Mouse (Mus musculus) bone marrow, adult 2 months (tissue): ENCODE results near the gene Pdzk1. TPM values are rescaled to one million over a fixed set of nuclear protein-coding genes. Genes with fewer than 3 reads are reported as not detected.

Source experiments
- H3K27ac ChIP-seq: fragments of 200-500 bp; 2 replicates; pipeline ENCODE4 v1.5.1; 2012; ENCODE audit warnings: low read depth, mild to moderate bottlenecking, control low read depth, inconsistent platforms, low read length; ENCODE audit not compliant: control insufficient read depth, poor library complexity, insufficient read depth
- H3K4me1 ChIP-seq: fragments of 200-500 bp; 2 replicates; pipeline ENCODE4 v1.6.1; 2011; ENCODE audit warnings: low read length; ENCODE audit not compliant: control insufficient read depth, insufficient read depth
- H3K4me3 ChIP-seq: fragments of 200-500 bp; replicated peaks from 2 replicates; pipeline ENCODE3; 2011; ENCODE audit warnings: mild to moderate bottlenecking, low read depth, low read length, control low read depth; ENCODE audit not compliant: control insufficient read depth
- CTCF ChIP-seq: fragments of 200-500 bp; IDR thresholded peaks from 2 replicates; pipeline ENCODE4 v1.5.1; 2011; ENCODE audit warnings: low read length, control low read depth; ENCODE audit not compliant: control insufficient read depth, insufficient read depth
- POLR2A ChIP-seq: fragments of 200-500 bp; IDR thresholded peaks from 2 replicates; pipeline ENCODE4 v1.6.1; 2011; ENCODE audit warnings: low read depth, mild to moderate bottlenecking, control low read depth, low read length, borderline replicate concordance; ENCODE audit not compliant: control insufficient read depth
- WGBS: fragments of 180-500 bp; shearing (Covaris S2); methylation state at CpG from one replicate; pipeline ENCODE4 v1.1.7; 2018; 5-methylcytosine and 5-hydroxymethylcytosine counted together
- polyA plus RNA-seq: library from polyadenylated mRNA; stranded (reverse); fragments of >200 nt; gene quantifications from 2 replicates; pipeline ENCODE4 v1.2.4, GENCODE M21; 2011; ENCODE audit warnings: low replicate concordance; ENCODE audit not compliant: missing spikeins, insufficient read depth, insufficient read length

The Pdzk1 gene
- polyA plus RNA-seq, 1 experiment, result 8.6 TPM

DNA sequence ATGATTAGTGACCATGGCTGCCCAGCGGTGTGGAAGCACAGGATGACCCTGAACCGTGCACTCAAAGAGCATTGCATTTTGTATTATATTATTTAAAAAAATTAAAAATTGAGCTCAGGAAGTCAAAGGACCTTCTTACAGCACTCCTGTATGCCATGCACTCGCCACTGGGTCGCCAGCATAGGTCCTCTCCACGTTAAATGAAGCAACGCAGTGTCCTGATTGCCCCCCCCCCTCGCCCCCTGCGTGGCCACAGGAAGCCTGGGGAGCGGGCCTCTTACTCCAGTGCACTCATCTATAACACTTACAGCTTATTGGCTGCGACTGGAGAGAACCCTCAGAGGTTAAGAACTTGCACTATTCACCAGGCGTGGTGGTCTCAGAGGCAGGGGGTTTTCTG lies 3.8 kb upstream of the Pdzk1 start:
- H3K4me1 ChIP-seq, result no peaks in the 10 kb centered on the region
- H3K4me3 ChIP-seq, result no peak overlapping the region
- TF ChIP-seq CTCF, result no peak
- no peak for TF ChIP-seq POLR2A
- 46% methylated on average over 11 of the region's 11 CpGs for WGBS
- no peak overlapping the region for H3K27ac ChIP-seq

DNA sequence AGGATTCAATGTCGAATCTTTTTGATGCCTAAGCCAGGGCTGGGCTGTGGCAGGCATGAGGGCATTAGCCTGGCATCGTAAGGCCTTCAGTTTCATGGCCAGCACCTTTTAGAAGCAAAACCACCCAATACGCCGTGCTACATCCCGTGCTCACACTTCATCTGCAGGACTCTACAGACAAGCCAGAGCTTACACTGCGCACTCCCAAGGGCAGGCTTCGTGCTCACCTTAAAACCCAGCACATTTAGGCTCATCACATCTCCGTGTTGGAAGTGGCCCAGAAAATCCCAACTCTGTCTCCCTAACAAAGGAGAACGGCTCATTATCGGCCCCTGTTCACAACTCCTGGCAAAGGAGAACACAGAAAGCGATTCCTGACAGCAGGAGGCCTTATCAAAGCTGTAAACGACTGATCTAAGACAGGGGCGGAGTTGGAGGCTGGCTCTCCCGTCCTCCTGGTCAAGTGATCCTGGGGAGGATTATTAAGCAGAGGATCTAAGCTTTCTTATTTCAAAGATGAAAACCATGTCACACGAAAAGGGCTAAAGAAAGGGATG lies 698 bp upstream of the Pdzk1 start:
- H3K4me1 ChIP-seq, result no peaks in the 10 kb centered on the region
- H3K4me3 ChIP-seq, result no peak overlapping the region
- WGBS, result 72% methylated on average over 15 of the region's 15 CpGs
- TF ChIP-seq CTCF (no peak), POLR2A (no peak)
- no peak overlapping the region for H3K27ac ChIP-seq

DNA sequence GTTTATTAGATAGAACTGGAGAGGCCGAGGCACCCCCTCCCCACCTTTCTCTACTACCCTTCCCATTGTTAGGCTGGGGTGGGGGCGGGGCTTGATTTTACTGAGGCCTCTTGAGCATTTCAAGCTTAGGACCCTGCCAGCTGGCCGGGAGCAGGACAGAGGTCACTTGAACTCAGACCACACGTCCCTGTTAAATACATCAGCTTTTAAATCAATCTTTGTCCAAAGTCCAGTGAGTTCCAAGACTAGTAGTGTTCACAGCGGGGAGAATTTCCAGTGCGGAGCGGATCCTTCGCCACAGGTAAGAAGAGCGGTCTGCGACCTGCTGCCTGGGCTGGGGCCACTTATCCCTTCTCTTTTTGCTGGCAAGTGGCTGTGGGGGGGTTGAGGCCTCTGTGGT lies 772 bp downstream of the Pdzk1 start:
- H3K4me1 ChIP-seq, result no peaks in the 10 kb centered on the region
- no peak overlapping the region for H3K4me3 ChIP-seq
- no peak overlapping the region for H3K27ac ChIP-seq
- TF ChIP-seq CTCF, result no peak
- no peak for TF ChIP-seq POLR2A
- WGBS, result 89% methylated on average over 10 of the region's 10 CpGs

DNA sequence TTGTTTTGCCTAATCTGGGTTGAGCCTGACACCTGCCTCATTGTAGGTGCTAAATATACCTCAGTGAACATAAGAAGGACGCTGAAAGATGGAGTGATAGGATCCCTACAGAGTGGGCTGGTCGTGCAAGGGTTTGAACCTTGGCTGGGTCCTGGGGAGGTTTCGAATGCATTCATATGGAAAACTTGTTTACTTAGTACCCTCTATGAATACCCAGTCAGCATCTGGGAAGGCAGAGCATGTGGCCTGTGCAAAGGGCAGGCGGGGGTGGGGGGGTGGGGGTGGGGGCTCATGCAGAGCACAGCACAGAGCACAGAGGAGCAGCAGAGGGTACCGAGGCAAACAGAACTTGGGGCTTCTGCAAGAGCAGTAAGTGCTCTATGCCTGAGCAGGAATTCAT lies 3.8 kb downstream of the Pdzk1 start:
- Histone ChIP-seq H3K4me1 (no peaks in the 10 kb centered on the region), H3K4me3 (no peak overlapping the region), H3K27ac (no peak overlapping the region)
- no peak for TF ChIP-seq POLR2A
- 76% methylated on average over 5 of the region's 5 CpGs for WGBS

DNA sequence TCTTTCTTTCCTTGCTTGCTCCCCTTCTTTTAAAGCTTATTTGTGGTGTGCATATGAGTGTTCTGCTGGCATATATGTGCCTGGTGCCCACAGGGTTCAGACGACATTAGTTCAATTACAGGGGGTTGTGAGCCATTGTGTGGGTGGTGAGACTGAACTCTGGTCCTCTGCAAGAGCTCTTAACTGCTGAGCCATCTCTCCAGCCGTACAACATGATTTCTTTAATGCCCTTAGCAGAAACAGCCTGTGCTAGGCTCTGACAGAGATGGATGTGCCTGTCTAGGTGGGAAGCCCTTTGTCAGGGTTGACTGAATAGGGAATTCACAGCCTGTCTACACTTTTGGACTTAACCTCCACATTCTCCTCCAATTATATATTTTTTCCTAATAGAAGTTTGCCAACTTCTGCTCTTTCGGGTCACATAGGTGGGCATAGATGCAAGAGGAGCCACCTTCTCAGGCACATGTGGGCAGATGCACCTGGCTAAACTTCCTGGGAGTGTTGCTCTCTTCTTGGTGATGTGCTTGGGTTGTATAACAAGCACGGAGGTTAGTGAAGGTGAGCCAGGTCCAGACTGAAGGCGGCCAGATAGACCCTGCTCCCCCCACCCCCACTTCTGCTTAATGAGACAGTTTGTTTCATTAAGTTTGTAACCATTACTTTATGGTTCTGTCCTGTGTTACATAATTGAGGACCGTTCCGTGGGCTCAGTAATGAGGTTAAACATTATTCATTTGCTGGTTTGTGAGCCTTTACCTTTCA lies 5.7 kb downstream of the Pdzk1 start:
- Histone ChIP-seq H3K27ac (no peak overlapping the region), H3K4me1 (no peaks in the 10 kb centered on the region), H3K4me3 (no peak overlapping the region)
- WGBS, result 76% methylated on average over 7 of the region's 7 CpGs
- TF ChIP-seq CTCF, result no peak
- TF ChIP-seq POLR2A, result no peak

DNA sequence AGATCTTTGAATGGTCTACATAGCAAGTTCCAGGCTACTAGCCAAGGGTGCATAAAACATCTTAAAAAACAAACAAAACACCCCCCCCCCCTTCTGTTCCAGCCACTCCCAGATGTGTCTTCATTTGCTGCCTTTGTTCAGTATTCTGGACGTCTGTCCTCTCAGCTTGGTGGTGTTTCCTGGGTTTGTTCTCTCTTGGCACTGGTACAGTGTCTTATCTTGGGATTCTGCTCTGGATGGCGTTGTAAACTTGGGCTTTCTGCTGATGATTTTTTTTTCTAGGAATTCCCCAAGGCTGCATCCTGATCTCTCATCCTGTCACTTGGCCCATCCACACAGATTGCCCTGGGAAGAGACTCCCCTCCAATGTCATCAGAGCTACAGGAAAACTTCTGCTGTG lies 7.3 kb downstream of the Pdzk1 start:
- TF ChIP-seq POLR2A (no peak), CTCF (no peak)
- Histone ChIP-seq H3K4me3 (no peak overlapping the region), H3K4me1 (no peaks in the 10 kb centered on the region), H3K27ac (no peak overlapping the region)
- 53% methylated on average over 2 of the region's 2 CpGs for WGBS

DNA sequence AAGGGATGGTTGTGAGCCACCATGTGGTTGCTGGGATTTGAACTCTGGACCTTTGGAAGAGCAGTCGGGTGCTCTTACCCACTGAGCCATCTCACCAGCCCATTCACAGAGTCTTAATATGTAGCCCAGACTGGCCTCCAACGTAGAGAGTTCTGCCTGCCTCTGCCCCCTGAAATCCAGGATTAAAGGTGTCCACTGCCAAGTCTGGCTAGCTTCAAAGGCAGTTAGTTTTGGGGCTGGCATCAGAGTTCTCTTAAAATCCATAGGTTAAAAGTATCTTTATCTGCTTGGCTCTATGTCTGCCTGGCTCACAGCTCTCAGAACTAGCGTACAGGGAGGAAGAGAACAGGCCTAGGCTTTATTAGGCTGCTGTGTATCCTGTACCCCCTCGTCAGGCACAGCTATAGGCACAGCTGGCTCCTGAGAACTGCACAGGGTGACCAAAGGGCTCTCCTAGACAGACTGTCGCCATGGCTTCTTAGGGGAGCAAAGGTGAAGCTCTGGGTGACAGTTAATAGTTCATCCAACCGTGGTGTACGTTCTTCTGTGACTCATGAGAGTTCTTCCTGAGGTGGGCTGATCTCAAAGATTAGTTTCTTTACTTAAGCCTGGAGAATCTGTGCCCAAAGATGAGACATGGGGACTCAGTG lies 10.0 kb downstream of the Pdzk1 start:
- 77% methylated on average over 7 of the region's 7 CpGs for WGBS
- TF ChIP-seq POLR2A (no peak), CTCF (no peak)

DNA sequence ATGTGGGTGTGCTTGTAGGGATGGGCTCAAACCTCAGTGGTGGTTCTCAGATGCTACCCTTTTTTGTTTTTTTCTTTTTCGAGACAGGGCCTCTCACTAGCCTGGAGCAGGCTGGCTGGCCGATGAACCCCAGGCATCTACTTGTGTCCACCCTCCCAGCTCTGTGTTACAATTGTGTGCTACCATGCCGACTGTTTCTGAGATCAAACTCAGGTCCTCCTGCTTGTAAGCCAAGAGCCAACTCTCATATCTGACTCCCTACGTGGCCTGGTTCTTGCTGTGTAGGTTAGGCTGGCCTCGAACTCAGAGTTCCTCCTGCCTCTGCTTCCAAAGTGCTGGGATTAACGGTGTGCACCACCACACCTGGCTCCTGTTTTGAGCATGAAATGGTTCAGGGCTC lies 16.1 kb downstream of the Pdzk1 start:
- H3K4me1 ChIP-seq, result no peaks in the 10 kb centered on the region
- TF ChIP-seq CTCF (no peak), POLR2A (no peak)
- no peak overlapping the region for H3K4me3 ChIP-seq
- H3K27ac ChIP-seq, result no peak overlapping the region
- WGBS, result 86% methylated on average over 6 of the region's 6 CpGs

More for the DNA sequence above, 10.0 kb downstream of the Pdzk1 start:
- Histone ChIP-seq H3K27ac (no peak overlapping the region), H3K4me1 (no peaks in the 10 kb centered on the region), H3K4me3 (no peak overlapping the region)
